Mouse (Mus musculus) cortical plate, adult 2 months (tissue): ENCODE measurements around the gene Card10. TPM values are rescaled to one million over a fixed set of nuclear protein-coding genes. Genes with fewer than 3 reads are reported as not detected.
"Not testable (repeated sequence)": the region's sequence is repeated elsewhere in the genome, so short reads cannot be mapped to it uniquely, and the experiment has no call there.

Experiments
- H3K27ac ChIP-seq: fragments of 200-500 bp; 2 replicates; pipeline ENCODE4 v1.5.1; 2012; ENCODE audit warnings: low read length, control low read depth, inconsistent platforms; ENCODE audit not compliant: insufficient read depth
- H3K4me1 ChIP-seq: fragments of 200-500 bp; 2 replicates; pipeline ENCODE4 v1.6.1; 2011; ENCODE audit warnings: low read length; ENCODE audit not compliant: control insufficient read depth, insufficient read depth
- H3K4me3 ChIP-seq: fragments of 200-500 bp; 2 replicates; pipeline ENCODE4 v1.5.1; 2011; ENCODE audit warnings: mild to moderate bottlenecking, low read length, control low read depth; ENCODE audit not compliant: insufficient read depth
- CTCF ChIP-seq: fragments of 200-500 bp; IDR thresholded peaks from 2 replicates; pipeline ENCODE4 v1.5.1; 2011; ENCODE audit warnings: mild to moderate bottlenecking, control low read depth, low read length; ENCODE audit not compliant: insufficient read depth; ENCODE audit errors: extremely low read depth
- POLR2A ChIP-seq: fragments of 200-500 bp; IDR thresholded peaks from 2 replicates; pipeline ENCODE4 v1.6.1; 2011; ENCODE audit warnings: mild to moderate bottlenecking, low read length, control low read depth; ENCODE audit not compliant: insufficient read depth; ENCODE audit errors: extremely low read depth
- polyA plus RNA-seq: library from polyadenylated mRNA; depleted of rRNA; stranded (reverse); fragments of >200 nt; gene quantifications from 2 replicates; pipeline ENCODE4 v1.2.3, GENCODE M21; 2012; rRNA removed

The Card10 gene
- polyA plus RNA-seq, result 4.7 and 5.2 TPM in 2 replicates

DNA sequence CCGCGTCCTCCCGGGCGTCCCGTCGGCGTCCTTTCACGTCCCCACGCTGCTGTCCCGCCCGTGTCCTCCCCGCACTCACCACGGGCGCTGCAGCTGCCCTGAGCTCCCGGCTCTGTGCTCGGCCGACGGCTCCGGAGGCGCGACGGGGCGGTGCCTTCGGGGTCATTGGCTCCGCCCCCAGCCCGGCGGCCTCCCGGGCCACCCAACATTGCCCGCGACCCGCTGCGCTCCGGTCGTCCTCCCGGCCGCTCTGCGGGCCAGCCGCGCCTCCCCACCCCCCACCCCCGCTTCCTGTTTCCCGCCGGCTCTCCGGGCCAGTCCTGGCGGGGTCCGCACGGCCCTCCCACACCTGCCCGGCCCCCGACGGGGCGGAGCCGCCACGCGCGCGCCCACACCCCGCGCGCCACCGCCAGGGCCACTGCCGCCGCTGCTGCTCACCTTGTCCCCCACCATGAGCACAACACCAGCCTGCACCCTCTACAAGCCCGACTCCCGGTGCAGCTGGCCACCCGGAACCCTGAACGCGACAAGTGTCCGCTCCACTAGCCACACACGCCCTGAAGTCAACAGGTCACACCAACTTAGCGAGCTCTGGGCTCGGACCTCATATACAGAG is at the start of gene Card10:
Gene Card10 (minus strand): TSS at position 267 of the 616 bp plus-strand sequence.
- H3K27ac ChIP-seq, result peak within 1 kb of the TSS; percentile 35; the same call in 1 of the 2 replicates
- H3K4me1 ChIP-seq, result no peaks in the 10 kb centered on the region
- peak within 1 kb of the TSS; percentile 37 for H3K4me3 ChIP-seq
- no peak for TF ChIP-seq CTCF
- TF ChIP-seq POLR2A, result no peak

- Histone ChIP-seq H3K27ac (no peak overlapping the region), H3K4me3 (no peak overlapping the region), H3K4me1 (no peaks in the 10 kb centered on the region)
- TF ChIP-seq POLR2A (no peak), CTCF (peak; percentile 79)
Measured at GRCm38 (mm10) chr15:78851505-78852153, 48.8 kb upstream of the Card10 start.

GRCm38 (mm10) chr15:78850944-78851343 is 48.1 kb upstream of the Card10 start:
- no peaks in the 10 kb centered on the region for H3K4me1 ChIP-seq
- H3K27ac ChIP-seq, result no peak overlapping the region; the same call in 1 of the 2 replicates
- H3K4me3 ChIP-seq, result no peak overlapping the region
- no peak for TF ChIP-seq CTCF

DNA sequence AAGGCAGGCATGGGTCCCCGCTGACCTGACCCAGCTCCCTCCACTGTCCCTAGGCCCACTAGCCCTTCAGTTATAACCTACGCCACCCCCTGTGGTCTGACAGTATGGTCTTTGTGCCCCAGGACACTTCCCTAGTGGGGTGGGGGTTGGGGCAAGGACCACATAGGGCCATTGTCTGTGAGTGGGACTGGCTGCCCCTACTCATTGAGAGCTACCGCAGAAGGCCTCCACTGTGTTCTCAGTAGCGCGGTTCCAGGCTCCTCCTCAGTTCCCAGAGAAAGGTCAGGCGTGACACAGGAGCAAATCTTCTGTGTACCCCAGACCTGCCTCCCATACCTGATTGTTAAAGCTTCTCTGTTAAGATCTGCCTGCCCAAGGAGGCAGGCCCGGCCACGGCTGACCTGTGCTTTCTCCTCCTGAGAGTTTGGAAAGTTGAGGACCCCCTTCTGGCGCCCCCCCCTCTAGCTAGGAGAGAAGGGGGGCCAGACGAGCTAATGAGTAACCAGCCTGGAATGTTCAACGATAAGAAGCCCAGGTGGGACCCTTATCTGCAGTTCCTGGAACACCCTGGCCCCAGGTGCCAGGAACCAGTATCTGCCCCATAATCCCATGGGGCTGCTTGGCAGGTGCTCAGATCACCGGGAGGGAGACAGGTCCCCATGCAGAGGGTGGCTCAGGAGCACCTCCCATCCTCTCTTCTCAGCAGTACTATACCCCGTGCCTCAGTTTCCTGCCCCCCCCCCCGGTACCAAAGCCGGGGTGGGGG is 47.4 kb upstream of the Card10 start:
- TF ChIP-seq POLR2A (no peak), CTCF (no peak)
- Histone ChIP-seq H3K27ac (peak overlapping the region; percentile 67), H3K4me3 (no peak overlapping the region), H3K4me1 (no peaks in the 10 kb centered on the region)

DNA sequence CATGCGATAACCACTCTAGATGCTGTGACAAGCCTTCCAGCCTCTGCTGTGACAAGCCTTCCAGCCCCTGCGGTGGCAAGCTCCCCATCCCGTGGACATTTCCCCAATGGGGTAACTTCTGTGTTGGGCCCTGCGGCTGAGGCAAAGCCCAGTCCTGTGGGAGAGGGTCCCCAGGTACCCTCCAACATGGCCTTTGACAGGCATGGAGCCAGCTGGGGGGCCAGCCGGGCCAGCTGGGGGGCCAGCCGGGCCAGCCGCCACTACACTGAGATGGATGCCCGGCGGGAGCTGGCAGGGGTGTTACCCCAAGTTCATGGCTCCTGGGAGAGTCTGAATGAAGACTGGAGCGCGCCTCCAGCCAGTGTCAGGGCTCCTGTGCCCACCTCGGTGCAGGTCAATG is 46.6 kb upstream of the Card10 start:
- Histone ChIP-seq H3K27ac (no peak overlapping the region), H3K4me3 (no peak overlapping the region), H3K4me1 (no peaks in the 10 kb centered on the region)
- TF ChIP-seq CTCF (no peak), POLR2A (no peak)

GRCm38 (mm10) chr15:78848467-78848866 is 45.6 kb upstream of the Card10 start:
- Histone ChIP-seq H3K4me1 (no peaks in the 10 kb centered on the region), H3K27ac (no peak overlapping the region), H3K4me3 (no peak overlapping the region)
- TF ChIP-seq CTCF, result peak; percentile 83
- TF ChIP-seq POLR2A, result no peak

- H3K4me3 ChIP-seq, H3K27ac ChIP-seq, H3K4me1 ChIP-seq: not testable (repeated sequence)
Measured at GRCm38 (mm10) chr15:78846805-78847204, 44.0 kb upstream of the Card10 start.

GRCm38 (mm10) chr15:78846352-78846751 is 43.5 kb upstream of the Card10 start:
- Histone ChIP-seq H3K4me3 (no peak overlapping the region), H3K4me1 (no peaks in the 10 kb centered on the region), H3K27ac (no peak overlapping the region; the same call in 1 of the 2 replicates)
- no peak for TF ChIP-seq CTCF
- TF ChIP-seq POLR2A, result no peak

GRCm38 (mm10) chr15:78845867-78846266 is 43.0 kb upstream of the Card10 start:
- Histone ChIP-seq H3K27ac (peak overlapping the region; percentile 37; the same call in 1 of the 2 replicates), H3K4me3 (no peak overlapping the region), H3K4me1 (no peaks in the 10 kb centered on the region)
- TF ChIP-seq CTCF (no peak), POLR2A (no peak)

- TF ChIP-seq POLR2A, result no peak
- TF ChIP-seq CTCF, result no peak
- 0 out of 2 replicates have a peak overlapping the region, but pooled peaks have one; percentile 4 for H3K4me3 ChIP-seq
Measured at GRCm38 (mm10) chr15:78845321-78845720, 42.5 kb upstream of the Card10 start.

More at GRCm38 (mm10) chr15:78845321-78845720, 42.5 kb upstream of the Card10 start:
- peak overlapping the region; percentile 79 for H3K27ac ChIP-seq
- H3K4me1 ChIP-seq, result no peaks in the 10 kb centered on the region
